Mouse (Mus musculus) cortical plate, adult 2 months (tissue): ENCODE results near the gene Als2cl. TPM values are rescaled to one million over a fixed set of nuclear protein-coding genes. Genes with fewer than 3 reads are reported as not detected.

Experiments
- H3K27ac ChIP-seq: fragments of 200-500 bp; 2 replicates; pipeline ENCODE4 v1.5.1; 2012; ENCODE audit warnings: low read length, control low read depth, inconsistent platforms; ENCODE audit not compliant: insufficient read depth
- H3K4me1 ChIP-seq: fragments of 200-500 bp; 2 replicates; pipeline ENCODE4 v1.6.1; 2011; ENCODE audit warnings: low read length; ENCODE audit not compliant: control insufficient read depth, insufficient read depth
- H3K4me3 ChIP-seq: fragments of 200-500 bp; 2 replicates; pipeline ENCODE4 v1.5.1; 2011; ENCODE audit warnings: mild to moderate bottlenecking, low read length, control low read depth; ENCODE audit not compliant: insufficient read depth
- CTCF ChIP-seq: fragments of 200-500 bp; IDR thresholded peaks from 2 replicates; pipeline ENCODE4 v1.5.1; 2011; ENCODE audit warnings: mild to moderate bottlenecking, control low read depth, low read length; ENCODE audit not compliant: insufficient read depth; ENCODE audit errors: extremely low read depth
- POLR2A ChIP-seq: fragments of 200-500 bp; IDR thresholded peaks from 2 replicates; pipeline ENCODE4 v1.6.1; 2011; ENCODE audit warnings: mild to moderate bottlenecking, low read length, control low read depth; ENCODE audit not compliant: insufficient read depth; ENCODE audit errors: extremely low read depth
- polyA plus RNA-seq: library from polyadenylated mRNA; depleted of rRNA; stranded (reverse); fragments of >200 nt; gene quantifications from 2 replicates; pipeline ENCODE4 v1.2.3, GENCODE M21; 2012; rRNA removed

Als2cl gene
- 8.4 and 9.1 TPM in 2 replicates for polyA plus RNA-seq

GRCm38 (mm10) chr9:110879191-110879920, at the start of gene Als2cl:
Als2cl (plus strand) TSS chr9:110879870.
- Histone ChIP-seq H3K4me3 (peak within 1 kb of the TSS; percentile 41), H3K4me1 (peaks cover 2% of the 10 kb centered on the region; the same call in 1 of the 2 replicates), H3K27ac (peak within 1 kb of the TSS; percentile 88)
- TF ChIP-seq POLR2A: 0 out of 2 replicates have a peak, but pooled peaks have one; percentile 23
- TF ChIP-seq CTCF: no peak

GRCm38 (mm10) chr9:110833021-110833420, 46.6 kb upstream of the Als2cl start:
- Histone ChIP-seq H3K4me3 (no peak overlapping the region), H3K27ac (no peak overlapping the region), H3K4me1 (no peaks in the 10 kb centered on the region)
- TF ChIP-seq POLR2A: no peak
- no peak for TF ChIP-seq CTCF

GRCm38 (mm10) chr9:110834411-110834810, 45.3 kb upstream of the Als2cl start, which contains the start of gene Prss45:
Prss45 (plus strand) TSS chr9:110834588.
- TF ChIP-seq POLR2A (no peak), CTCF (no peak)
- Histone ChIP-seq H3K27ac (no peak within 1 kb of the TSS), H3K4me3 (no peak within 1 kb of the TSS), H3K4me1 (no peaks in the 10 kb centered on the region)

GRCm38 (mm10) chr9:110834961-110835360, 44.7 kb upstream of the Als2cl start:
- H3K4me3 ChIP-seq: no peak overlapping the region
- H3K4me1 ChIP-seq: no peaks in the 10 kb centered on the region
- no peak overlapping the region for H3K27ac ChIP-seq
- TF ChIP-seq POLR2A (no peak), CTCF (no peak)

DNA sequence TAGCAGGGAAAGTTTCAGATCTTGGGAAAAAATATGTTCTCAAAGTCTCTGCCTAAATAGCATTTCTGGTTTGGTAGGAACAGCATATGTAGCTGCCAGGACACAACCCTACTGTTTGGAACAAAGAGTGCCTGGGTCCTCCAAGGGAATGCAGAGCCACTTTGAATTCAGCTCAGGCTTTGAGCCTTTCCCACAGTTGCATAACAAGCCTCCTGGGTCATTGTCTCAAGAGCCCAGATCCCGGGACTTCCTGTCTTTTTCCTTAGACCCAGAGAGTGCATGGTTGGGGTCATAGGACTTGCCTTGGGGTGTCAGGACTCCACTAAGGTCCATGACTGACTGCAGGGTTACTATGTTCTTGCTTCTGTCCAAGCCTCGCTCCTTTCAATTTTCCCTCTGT, 43.6 kb upstream of the Als2cl start:
- H3K27ac ChIP-seq: peak overlapping the region; percentile 31; the same call in 1 of the 2 replicates
- H3K4me3 ChIP-seq: no peak overlapping the region
- H3K4me1 ChIP-seq: no peaks in the 10 kb centered on the region
- no peak for TF ChIP-seq POLR2A
- TF ChIP-seq CTCF: no peak

DNA sequence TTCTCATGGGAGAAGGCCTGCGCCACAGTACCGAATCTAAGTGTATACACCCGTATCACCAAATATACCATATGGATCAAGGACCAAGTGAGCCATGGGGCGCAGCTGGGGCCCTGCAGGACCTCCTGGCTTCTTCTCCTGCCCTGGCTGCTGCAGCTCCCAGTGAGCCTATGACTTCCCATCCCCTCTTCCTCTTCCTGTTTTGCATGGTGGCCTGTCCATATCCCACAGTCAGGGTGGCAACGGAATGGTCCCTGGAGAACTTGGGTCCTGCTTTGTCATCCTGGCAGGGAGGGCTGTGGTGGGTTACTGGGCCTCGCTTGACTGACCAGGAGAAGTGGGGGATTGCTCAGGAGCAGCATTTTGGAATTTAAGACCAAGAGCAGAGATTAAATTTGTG, 38.8 kb upstream of the Als2cl start:
- Histone ChIP-seq H3K4me3 (no peak overlapping the region), H3K27ac (no peak overlapping the region), H3K4me1 (no peaks in the 10 kb centered on the region)
- TF ChIP-seq CTCF: no peak
- no peak for TF ChIP-seq POLR2A

GRCm38 (mm10) chr9:110841438-110841837, 38.2 kb upstream of the Als2cl start:
- Histone ChIP-seq H3K4me1 (no peaks in the 10 kb centered on the region), H3K27ac (no peak overlapping the region)

GRCm38 (mm10) chr9:110844206-110844605, 35.5 kb upstream of the Als2cl start, which contains the start of gene Prss46:
Prss46 (plus strand) TSS chr9:110844506.
- Histone ChIP-seq H3K4me1 (no peaks in the 10 kb centered on the region), H3K4me3 (no peak within 1 kb of the TSS), H3K27ac (no peak within 1 kb of the TSS)
- TF ChIP-seq POLR2A (no peak), CTCF (no peak)

More at GRCm38 (mm10) chr9:110841438-110841837, 38.2 kb upstream of the Als2cl start:
- TF ChIP-seq POLR2A: no peak
- no peak for TF ChIP-seq CTCF
- no peak overlapping the region for H3K4me3 ChIP-seq

GRCm38 (mm10) chr9:110849162-110849561, 30.5 kb upstream of the Als2cl start:
- Histone ChIP-seq H3K4me3 (no peak overlapping the region), H3K27ac (no peak overlapping the region), H3K4me1 (no peaks in the 10 kb centered on the region)
- TF ChIP-seq CTCF (no peak), POLR2A (no peak)

GRCm38 (mm10) chr9:110855903-110856302, 23.8 kb upstream of the Als2cl start:
- TF ChIP-seq POLR2A: no peak
- TF ChIP-seq CTCF: no peak
- Histone ChIP-seq H3K27ac (no peak overlapping the region), H3K4me1 (no peaks in the 10 kb centered on the region), H3K4me3 (no peak overlapping the region)
